Mouse (Mus musculus): Measurements from ENCODE around the gene Pheta2. TPM values are rescaled to one million over a fixed set of nuclear protein-coding genes. Genes with fewer than 3 reads are reported as not detected.

Pheta2 gene
- 0.82 TPM for polyA plus RNA-seq (2015; fragmentation: Illumina TruSeq; extraction: RNeasy Lipid Tissue Mini Kit (QIAGEN cat#74804); ENCODE audit: low read depth, low replicate concordance)

GRCm38 (mm10) chr15:82338593-82339112 is at the start of gene Pheta2, which contains the start of the genes Naga and Smdt1:
TSS of gene Pheta2 (plus strand) at chr15:82338942.
TSS of gene Naga (minus strand) at chr15:82338925.
TSS of gene Smdt1 (plus strand) at chr15:82338959.

GRCm38 (mm10) chr15:82298764-82299561 is 39.8 kb upstream of the Pheta2 start, which contains the start of gene Wbp2nl:
TSS of gene Wbp2nl (plus strand) at chr15:82298954.

DNA sequence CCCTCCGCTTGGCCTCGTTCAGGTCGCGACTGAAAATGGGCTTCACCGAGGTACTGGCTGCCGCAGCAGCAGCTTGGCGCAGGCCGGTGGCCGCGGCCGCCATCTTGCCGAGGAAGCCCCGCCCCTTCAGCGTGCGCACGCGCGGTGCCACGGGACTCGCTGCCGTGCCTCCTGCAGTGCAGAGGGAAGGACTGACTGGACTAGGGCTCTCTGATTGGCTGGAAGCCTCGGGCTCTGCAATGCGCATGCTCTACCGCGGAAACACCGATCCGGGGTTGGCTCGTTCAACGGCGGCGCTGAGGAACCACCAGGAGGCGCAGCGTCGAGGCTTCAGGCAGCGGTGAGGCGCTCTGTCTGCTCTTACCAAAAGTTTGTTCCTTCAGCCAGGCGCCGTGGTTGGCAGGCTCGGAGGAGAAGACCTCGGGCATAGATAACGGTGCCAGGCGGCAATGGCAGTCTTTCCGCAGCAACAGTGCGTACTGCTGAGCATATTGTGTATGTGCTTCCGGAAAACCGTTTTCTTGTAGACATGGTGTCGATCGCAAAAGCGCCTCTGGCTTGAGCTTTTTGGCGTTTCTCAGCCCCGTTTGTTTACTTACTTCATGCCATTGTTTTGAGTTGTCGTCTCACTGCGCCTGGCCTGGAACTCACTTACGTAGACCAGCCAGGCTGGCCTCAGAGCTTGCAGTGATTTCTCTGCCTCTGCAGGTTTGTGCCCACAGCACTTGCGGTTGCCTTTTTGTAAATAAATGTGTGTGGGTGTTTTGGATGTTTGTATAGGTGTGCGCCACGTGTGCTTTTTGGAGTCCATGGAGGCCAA is 15.6 kb downstream of the Pheta2 start, which contains the start of gene Ndufa6:
Ndufa6 (minus strand) TSS at position 197 of the 820 bp plus-strand sequence.

DNA sequence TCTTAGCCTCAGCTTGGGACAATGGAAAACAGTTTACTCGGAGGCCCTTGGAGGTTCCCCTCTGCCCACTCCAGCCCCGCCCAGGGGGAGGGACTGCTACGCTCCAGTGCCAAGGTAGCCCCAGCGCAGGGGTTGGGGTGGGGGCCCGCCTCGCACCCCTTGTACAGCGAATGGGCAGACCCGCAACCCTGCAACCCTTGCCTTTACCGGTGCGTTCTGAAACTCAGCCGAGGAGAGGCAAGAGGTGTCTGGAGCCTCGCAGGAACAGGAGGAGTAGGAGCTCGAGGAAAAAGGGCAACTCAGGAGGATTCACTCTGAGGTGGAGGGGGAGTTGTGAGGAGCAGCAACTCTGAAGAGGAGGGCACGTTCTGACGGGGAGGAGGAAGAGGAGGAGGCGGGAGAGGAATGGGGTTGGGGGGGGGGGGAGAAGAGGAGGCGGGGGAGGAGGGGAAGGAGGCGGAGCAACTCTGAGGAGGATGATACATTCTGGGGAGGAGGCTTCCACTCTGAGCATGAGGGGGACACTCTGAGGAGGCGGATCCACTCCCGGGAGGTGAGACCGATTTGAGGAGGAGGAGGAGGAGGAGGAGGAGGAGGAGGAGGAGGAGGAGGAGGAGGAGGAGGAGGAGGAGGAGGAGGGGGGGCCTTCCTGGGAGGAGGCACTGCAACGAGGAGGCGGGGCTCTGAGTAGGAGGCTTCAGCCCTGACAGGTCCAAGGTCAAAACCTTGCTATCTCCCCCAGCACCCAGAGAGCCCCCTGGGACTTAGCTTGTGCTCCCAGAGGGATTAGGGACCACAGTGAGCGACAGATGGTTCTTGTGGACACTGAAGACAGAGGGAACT is 41.4 kb downstream of the Pheta2 start, which contains the start of gene Cyp2d22:
Cyp2d22 (minus strand) TSS at position 390 of the 843 bp plus-strand sequence.

DNA sequence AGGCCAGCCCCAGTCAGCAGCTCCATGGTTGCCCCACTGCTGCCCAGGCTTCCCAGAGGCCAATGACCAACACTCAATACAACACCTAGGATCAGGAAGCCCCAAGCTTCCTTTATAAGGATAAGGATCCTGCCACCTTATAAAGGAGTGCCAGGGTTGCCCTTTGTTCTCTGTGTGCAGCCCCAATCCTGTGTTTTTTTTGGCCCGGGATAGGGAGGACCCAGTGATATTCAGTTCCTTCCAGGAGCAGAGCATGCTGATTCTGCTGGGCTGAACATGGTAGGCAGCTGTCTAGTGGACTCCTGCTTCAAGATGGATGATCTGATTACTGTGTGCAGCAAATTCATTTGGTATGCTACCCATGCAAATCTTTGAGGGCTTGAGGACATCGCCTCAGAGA is 55.2 kb downstream of the Pheta2 start, which contains the start of gene Cyp2d11:
Cyp2d11 (minus strand) TSS at position 101 of the 400 bp plus-strand sequence.

Other genes starting within 250 kb of the Pheta2 start
- gene Ccdc134, start 211.0 kb upstream of the Pheta2 start, polyA plus RNA-seq (2015; fragmentation: Illumina TruSeq; extraction: RNeasy Lipid Tissue Mini Kit (QIAGEN cat#74804); ENCODE audit: low read depth, low replicate concordance) = 12.6 TPM
- 117 TPM for gene Srebf2, start 191.8 kb upstream of the Pheta2 start, polyA plus RNA-seq (2015; fragmentation: Illumina TruSeq; extraction: RNeasy Lipid Tissue Mini Kit (QIAGEN cat#74804); ENCODE audit: low read depth, low replicate concordance)
- 1.4 TPM for gene Shisa8, start 126.1 kb upstream of the Pheta2 start, polyA plus RNA-seq (2015; fragmentation: Illumina TruSeq; extraction: RNeasy Lipid Tissue Mini Kit (QIAGEN cat#74804); ENCODE audit: low read depth, low replicate concordance)
- 0.34 TPM for gene Tnfrsf13c, start 114.6 kb upstream of the Pheta2 start, polyA plus RNA-seq (2015; fragmentation: Illumina TruSeq; extraction: RNeasy Lipid Tissue Mini Kit (QIAGEN cat#74804); ENCODE audit: low read depth, low replicate concordance)
- 3.3 TPM for gene Cenpm, start 94.2 kb upstream of the Pheta2 start, polyA plus RNA-seq (2015; fragmentation: Illumina TruSeq; extraction: RNeasy Lipid Tissue Mini Kit (QIAGEN cat#74804); ENCODE audit: low read depth, low replicate concordance)
- 125 TPM for gene 1500009C09Rik, start 86.5 kb upstream of the Pheta2 start, polyA plus RNA-seq (2015; fragmentation: Illumina TruSeq; extraction: RNeasy Lipid Tissue Mini Kit (QIAGEN cat#74804); ENCODE audit: low read depth, low replicate concordance)
- gene Sept3, start 64.0 kb upstream of the Pheta2 start, polyA plus RNA-seq (2015; fragmentation: Illumina TruSeq; extraction: RNeasy Lipid Tissue Mini Kit (QIAGEN cat#74804); ENCODE audit: low read depth, low replicate concordance) = 440 TPM
- gene Wbp2nl, start 40.0 kb upstream of the Pheta2 start, polyA plus RNA-seq (2015; fragmentation: Illumina TruSeq; extraction: RNeasy Lipid Tissue Mini Kit (QIAGEN cat#74804); ENCODE audit: low read depth, low replicate concordance) = not detected
- 30.5 TPM for gene Naga, start within 50 bp of the Pheta2 start, polyA plus RNA-seq (2015; fragmentation: Illumina TruSeq; extraction: RNeasy Lipid Tissue Mini Kit (QIAGEN cat#74804); ENCODE audit: low read depth, low replicate concordance)
- 261 TPM for gene Smdt1, start within 50 bp of the Pheta2 start, polyA plus RNA-seq (2015; fragmentation: Illumina TruSeq; extraction: RNeasy Lipid Tissue Mini Kit (QIAGEN cat#74804); ENCODE audit: low read depth, low replicate concordance)
- gene Ndufa6, start 15.4 kb downstream of the Pheta2 start, polyA plus RNA-seq (2015; fragmentation: Illumina TruSeq; extraction: RNeasy Lipid Tissue Mini Kit (QIAGEN cat#74804); ENCODE audit: low read depth, low replicate concordance) = 395 TPM
- gene Cyp2d22, start 41.3 kb downstream of the Pheta2 start, polyA plus RNA-seq (2015; fragmentation: Illumina TruSeq; extraction: RNeasy Lipid Tissue Mini Kit (QIAGEN cat#74804); ENCODE audit: low read depth, low replicate concordance) = 23.5 TPM
- gene Cyp2d11, start 55.1 kb downstream of the Pheta2 start, polyA plus RNA-seq (2015; fragmentation: Illumina TruSeq; extraction: RNeasy Lipid Tissue Mini Kit (QIAGEN cat#74804); ENCODE audit: low read depth, low replicate concordance) = not detected
- not detected for gene Cyp2d10, start 68.3 kb downstream of the Pheta2 start, polyA plus RNA-seq (2015; fragmentation: Illumina TruSeq; extraction: RNeasy Lipid Tissue Mini Kit (QIAGEN cat#74804); ENCODE audit: low read depth, low replicate concordance)
- gene Cyp2d9, start 94.5 kb downstream of the Pheta2 start, polyA plus RNA-seq (2015; fragmentation: Illumina TruSeq; extraction: RNeasy Lipid Tissue Mini Kit (QIAGEN cat#74804); ENCODE audit: low read depth, low replicate concordance) = not detected
- gene Cyp2d12, start 216.1 kb downstream of the Pheta2 start, polyA plus RNA-seq (2015; fragmentation: Illumina TruSeq; extraction: RNeasy Lipid Tissue Mini Kit (QIAGEN cat#74804); ENCODE audit: low read depth, low replicate concordance) = not detected

Data from brain, adult 10 weeks (tissue).